ENCODE assay signal across 34 mouse cellular contexts in the genomic region with DNA sequence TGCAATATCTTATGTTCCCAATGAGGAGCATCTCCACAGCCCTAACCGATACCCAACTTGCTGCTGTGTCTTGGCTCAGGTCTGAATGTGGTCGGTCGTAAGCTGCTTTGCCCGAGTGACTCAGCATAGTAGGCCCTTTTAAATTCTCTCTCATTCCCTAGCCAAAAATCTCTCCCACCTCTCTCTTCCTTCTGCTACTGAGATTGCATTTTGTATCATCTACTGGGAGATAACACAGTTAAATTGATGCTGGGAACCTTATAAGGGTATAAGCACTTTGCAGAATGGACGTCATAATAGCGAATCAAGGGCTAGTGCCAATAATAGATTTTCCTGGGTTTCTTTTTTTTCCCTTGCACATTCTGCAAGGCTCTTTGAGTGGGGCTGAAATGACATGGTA. TPM values are rescaled to one million over a fixed set of nuclear protein-coding genes. Genes with fewer than 3 reads are reported as not detected.
A peak's percentile ranks its signal among the peaks of the same experiment; 100 is the strongest.
DNase-seq lines count a peak whose midpoint lies in the region; ATAC-seq and TF ChIP-seq lines count a peak whose summit lies in the region.
"Had no signal": no experiment of that assay in that cellular context is flagged by ENCODE, and none has a peak within 500 bp of the region (broad histone marks: within the 10 kb centered on the region; RNA-seq: fewer than 3 reads in every experiment).

No protein-coding gene starts in this region.

- H3K9me3 ChIP-seq in intestine, postnatal 0 days (ENCODE audit: control insufficient read depth): no peaks in the 10 kb centered on the region
- H3K9me3 ChIP-seq: heart, embryonic 10.5 days; heart, embryonic 15.5 days; hindbrain, embryonic 13.5 days; limb, embryonic 10.5 days; limb, embryonic 15.5 days; liver, embryonic 13.5 days; midbrain, embryonic 13.5 days; stomach, embryonic 15.5 days had no signal

- no peak overlapping the region for H3K4me2 ChIP-seq in intestine, postnatal 0 days (replicated peaks; ENCODE audit: low read depth)
- H3K4me2 ChIP-seq: heart, embryonic 15.5 days; hindbrain, embryonic 13.5 days; limb, embryonic 15.5 days; liver, embryonic 13.5 days; midbrain, embryonic 13.5 days; stomach, embryonic 15.5 days had no signal

- no peak for DNase-seq in frontal cortex, postnatal 14 days (ENCODE audit: low spot score in 2 of 2)
- peak; percentile 39 for DNase-seq in right cerebral cortex, adult 18-20 months
- no peak for DNase-seq in right cerebral cortex, postnatal 4 days
- DNase-seq in left cerebral cortex, postnatal 25 days (ENCODE audit: low spot score in 2 of 2): peak; percentile 23 to 88
- DNase-seq in urinary bladder, postnatal 25 days (ENCODE audit: low spot score): no peak
- DNase-seq in cerebellum, postnatal 36 days: no peak
- DNase-seq: adrenal gland, postnatal 14 days; cerebellum, adult 11-12 months; cerebellum, adult 9-11 months; gastrocnemius, postnatal 25 days; heart, adult 11 months; kidney, adult 9 months; kidney, postnatal 10 days; liver, embryonic 13.5 days; lung, adult 18-20 months; lung, postnatal 4 days; thymus, postnatal 14 days had no signal

- H3K27ac ChIP-seq in intestine, postnatal 0 days (ENCODE audit: low read depth, low read length): no peak overlapping the region
- H3K27ac ChIP-seq: heart, embryonic 10.5 days; heart, embryonic 15.5 days; hindbrain, embryonic 13.5 days; limb, embryonic 10.5 days; limb, embryonic 15.5 days; liver, embryonic 13.5 days; midbrain, embryonic 13.5 days; stomach, embryonic 15.5 days had no signal

- peak; percentile 76 for ATAC-seq in frontal cortex, adult (ENCODE audit: low TSS enrichment)
- no peak for ATAC-seq in intestine, postnatal 0 days
- ATAC-seq: forebrain, embryonic 16.5 days; intestine, embryonic 16.5 days; lung, postnatal 0 days; midbrain, embryonic 13.5 days had no signal

- no peaks in the 10 kb centered on the region for H3K27me3 ChIP-seq in intestine, postnatal 0 days (replicated peaks; ENCODE audit: control insufficient read depth, insufficient read depth, low read length)
- H3K27me3 ChIP-seq: CH12.LX; heart, embryonic 15.5 days; hindbrain, embryonic 13.5 days; limb, embryonic 15.5 days; liver, embryonic 13.5 days; megakaryocyte, embryonic 14.5 days; midbrain, embryonic 13.5 days; stomach, embryonic 15.5 days had no signal

- H3K36me3 ChIP-seq in intestine, postnatal 0 days (ENCODE audit: control insufficient read depth, insufficient read depth): no peaks in the 10 kb centered on the region
- H3K36me3 ChIP-seq: heart, embryonic 10.5 days; heart, embryonic 15.5 days; hindbrain, embryonic 13.5 days; limb, embryonic 10.5 days; limb, embryonic 15.5 days; liver, embryonic 13.5 days; midbrain, embryonic 13.5 days; stomach, embryonic 15.5 days had no signal

- WGBS in intestine, postnatal 0 days: 92% methylated on average over 6 of the region's 6 CpGs

- no peak overlapping the region for H3K9ac ChIP-seq in intestine, postnatal 0 days (ENCODE audit: low read depth, low read length)
- H3K9ac ChIP-seq: heart, embryonic 15.5 days; hindbrain, embryonic 13.5 days; limb, embryonic 15.5 days; liver, embryonic 13.5 days; midbrain, embryonic 13.5 days; stomach, embryonic 15.5 days had no signal

- no peak for TF ChIP-seq CTCF in intestine, postnatal 0 days (IDR thresholded peaks at IDR 0.05; ENCODE audit: low read depth)

- H3K4me1 ChIP-seq in intestine, postnatal 0 days (replicated peaks; ENCODE audit: control insufficient read depth, insufficient read depth, low read length): no peaks in the 10 kb centered on the region
- H3K4me1 ChIP-seq: heart, embryonic 10.5 days; heart, embryonic 15.5 days; limb, embryonic 10.5 days; limb, embryonic 15.5 days; liver, embryonic 13.5 days; megakaryocyte, embryonic 14.5 days; stomach, embryonic 15.5 days had no signal

- H3K4me3 ChIP-seq in intestine, postnatal 0 days (ENCODE audit: low read depth, low read length): no peak overlapping the region
- H3K4me3 ChIP-seq: erythroblast, embryonic 14.5 days; heart, embryonic 10.5 days; heart, embryonic 15.5 days; hindbrain, embryonic 13.5 days; limb, embryonic 10.5 days; limb, embryonic 15.5 days; liver, embryonic 13.5 days; megakaryocyte, embryonic 14.5 days; midbrain, embryonic 13.5 days; stomach, embryonic 15.5 days had no signal

- intact Hi-C loops in left cerebral cortex, postnatal 25 days (cut with DNase I): loop anchor here (1.0 to 10.0 kb wide), 4 partner anchors 805 to 1585 kb away; no protein-coding TSS in a partner anchor

RNA-seq across cellular contexts. Expression of a gene that starts 54.8 kb away (rescaled TPM):
- total RNA-seq in left cerebral cortex, postnatal 25 days (2021): 10 to 100 TPM; 28.5 to 35.0 TPM
- polyA plus RNA-seq in intestine, postnatal 0 days (2015; fragmentation: Nextera tagmentation; extraction: Ambion mirVana): 1.6 and 1.7 TPM in 2 replicates
- total RNA-seq: monocyte, adult 5-6 weeks had no signal
- polyA plus RNA-seq: erythroblast, embryonic 14.5 days; small intestine, adult 2 months had no signal

Comparison
In these comparisons a context has a peak if more than half of its experiments do, and no peak if none do; other contexts are left out.
1. DNase-seq: peak in right cerebral cortex, adult 18-20 months (single experiment) and left cerebral cortex, postnatal 25 days (2 of 2); none in frontal cortex, postnatal 14 days (0 of 2), right cerebral cortex, postnatal 4 days (single experiment), urinary bladder, postnatal 25 days (single experiment) and cerebellum, postnatal 36 days (0 of 2).